Mouse (Mus musculus): ENCODE measurements at regions not wholly inside any gene's neighbourhood (a gene's known extent, or its start where the extent isn't known, plus 50 kb on each side); places are given as distances from the start of the nearest gene placed in this dataset.
A peak's percentile ranks its signal among the peaks of the same experiment; 100 is the strongest.

DNA sequence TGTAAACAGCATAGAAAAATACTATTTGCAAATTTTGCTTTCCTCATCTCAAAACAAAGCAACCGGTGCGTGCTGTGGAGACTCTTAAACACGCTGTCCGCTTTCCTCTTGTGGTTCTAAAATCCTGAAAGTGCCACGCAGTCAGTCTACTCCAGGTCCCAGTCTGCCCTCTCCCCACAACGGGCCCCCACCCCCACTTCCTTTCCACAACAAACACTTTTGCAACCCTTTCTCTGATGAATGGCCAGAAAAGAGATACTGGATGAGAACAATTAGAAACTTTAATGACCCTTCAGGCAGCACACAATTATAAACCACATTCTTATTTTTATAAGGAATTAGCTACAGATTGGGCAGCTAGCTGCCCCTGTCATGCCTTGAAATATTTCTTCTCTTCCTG, 111.1 kb upstream of the Ubash3b start:
- H3K27ac ChIP-seq, result peak overlapping the region; percentile 86
- WGBS, result 14% methylated on average over 6 of the region's 6 CpGs
- no peaks in the 10 kb centered on the region for H3K27me3 ChIP-seq
- peak overlapping the region; percentile 76 for H3K4me2 ChIP-seq
- peaks cover 17% of the 10 kb centered on the region for H3K4me1 ChIP-seq
- H3K4me3 ChIP-seq (replicated peaks), result peak overlapping the region; percentile 41
- H3K9ac ChIP-seq, result no peak overlapping the region
- H3K9me3 ChIP-seq (replicated peaks), result peaks cover 2% of the 10 kb centered on the region; the same call in 1 of the 2 replicates
- no peaks in the 10 kb centered on the region for H3K36me3 ChIP-seq
- ATAC-seq (replicated peaks; ENCODE audit: low FRiP score), result no peak

DNA sequence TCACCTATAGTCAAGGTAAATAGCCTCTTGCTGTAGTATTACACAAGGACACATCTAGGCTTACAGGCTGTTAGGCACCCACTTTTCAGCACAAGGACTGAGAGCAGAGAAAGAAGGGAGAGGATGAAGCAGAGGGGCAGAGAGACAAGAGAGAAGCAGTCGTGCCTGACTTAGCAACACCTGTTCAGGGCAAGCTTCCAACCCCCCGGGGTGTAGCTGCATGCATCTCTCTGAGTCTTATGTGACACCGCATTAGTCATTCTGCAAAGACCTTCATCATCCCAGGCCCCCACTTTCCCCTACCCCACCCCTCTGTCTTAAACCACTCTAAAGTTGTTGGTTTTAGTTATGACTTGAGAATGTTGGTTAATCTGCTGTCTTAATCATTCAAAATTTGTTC, 106.6 kb upstream of the Ubash3b start:
- 34% methylated on average over 3 of the region's 3 CpGs for WGBS
- H3K4me3 ChIP-seq (replicated peaks), result no peak overlapping the region
- H3K9ac ChIP-seq, result no peak overlapping the region
- H3K36me3 ChIP-seq, result no peaks in the 10 kb centered on the region
- H3K4me1 ChIP-seq, result peaks cover 11% of the 10 kb centered on the region
- no peak overlapping the region for H3K4me2 ChIP-seq
- H3K9me3 ChIP-seq (replicated peaks), result no peaks in the 10 kb centered on the region
- no peaks in the 10 kb centered on the region for H3K27me3 ChIP-seq
- no peak overlapping the region for H3K27ac ChIP-seq
- no peak for ATAC-seq (replicated peaks; ENCODE audit: low FRiP score)

DNA sequence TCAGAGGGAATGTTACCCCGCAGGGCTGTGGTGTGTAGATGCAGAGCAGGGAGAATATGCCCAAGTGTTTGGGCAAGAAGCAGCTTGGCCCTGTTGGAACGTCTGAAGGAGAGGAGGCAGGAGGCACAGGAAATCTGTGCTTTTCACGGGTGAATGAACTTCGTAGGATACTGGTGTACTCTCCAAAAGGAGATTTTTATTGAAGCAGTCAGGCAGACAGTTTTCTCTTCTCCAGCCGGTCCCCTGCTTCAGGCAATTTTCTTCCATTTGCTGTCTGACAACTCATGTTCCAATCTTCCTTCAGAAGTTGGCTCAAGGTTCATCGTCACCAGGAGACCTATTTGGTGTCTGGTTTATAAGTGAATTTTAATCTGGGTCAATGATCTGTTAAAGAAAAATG, 103.0 kb upstream of the Ubash3b start:
- H3K4me1 ChIP-seq, result peaks cover 4% of the 10 kb centered on the region
- 33% methylated on average over 6 of the region's 6 CpGs for WGBS
- H3K9ac ChIP-seq, result no peak overlapping the region

DNA sequence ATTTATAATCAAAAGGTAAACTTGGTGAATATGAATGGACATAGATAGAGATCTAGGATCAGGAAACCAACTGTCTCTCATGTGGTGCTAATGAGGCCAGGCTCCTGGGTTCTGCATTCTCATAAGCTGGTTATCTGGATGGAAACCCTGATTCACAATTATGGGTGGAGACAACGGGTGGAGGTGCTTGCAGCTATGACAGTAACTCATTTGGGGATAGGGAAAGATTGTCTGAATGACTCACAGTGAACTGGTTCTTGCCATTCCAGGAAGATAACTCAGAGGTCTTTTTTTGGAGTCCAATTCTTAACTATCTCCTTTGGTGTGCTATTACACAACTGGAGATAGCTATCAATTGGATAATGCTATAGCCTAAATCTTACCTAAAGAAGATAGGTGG, 95.7 kb upstream of the Ubash3b start:
- no peaks in the 10 kb centered on the region for H3K9me3 ChIP-seq (replicated peaks)
- WGBS, result 72% methylated on average over 1 of the region's 1 CpGs
- H3K4me3 ChIP-seq (replicated peaks), result no peak overlapping the region
- no peak overlapping the region for H3K27ac ChIP-seq
- H3K4me1 ChIP-seq, result no peaks in the 10 kb centered on the region
- no peaks in the 10 kb centered on the region for H3K36me3 ChIP-seq
- H3K9ac ChIP-seq, result no peak overlapping the region
- no peak overlapping the region for H3K4me2 ChIP-seq
- H3K27me3 ChIP-seq, result no peaks in the 10 kb centered on the region
- no peak for ATAC-seq (replicated peaks; ENCODE audit: low FRiP score)

More for the DNA sequence above, 103.0 kb upstream of the Ubash3b start:
- Histone ChIP-seq H3K4me3 (replicated peaks) (no peak overlapping the region), H3K27ac (no peak overlapping the region), H3K9me3 (replicated peaks) (no peaks in the 10 kb centered on the region), H3K27me3 (no peaks in the 10 kb centered on the region), H3K36me3 (no peaks in the 10 kb centered on the region), H3K4me2 (no peak overlapping the region)
- ATAC-seq (replicated peaks; ENCODE audit: low FRiP score), result no peak

DNA sequence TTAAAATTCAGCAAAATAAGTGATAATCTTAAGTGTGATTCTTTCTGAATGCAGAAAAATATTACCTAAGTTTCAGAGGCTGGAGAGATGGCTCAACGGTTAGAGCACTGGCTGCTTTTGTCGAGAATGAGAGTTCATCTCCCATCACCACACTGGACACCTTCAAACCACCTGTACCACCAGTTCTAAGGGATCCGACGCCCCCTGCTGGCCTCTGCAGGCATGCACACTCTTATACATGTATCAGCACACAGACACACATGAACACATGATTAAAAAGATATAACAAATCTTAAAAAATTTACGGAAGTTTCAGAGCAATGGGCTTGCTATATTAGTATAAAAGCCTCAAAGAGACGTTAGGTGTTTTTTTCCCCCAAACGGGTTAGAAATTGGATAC, 80.9 kb upstream of the Ubash3b start:
- no peak for ATAC-seq (replicated peaks; ENCODE audit: low FRiP score)

DNA sequence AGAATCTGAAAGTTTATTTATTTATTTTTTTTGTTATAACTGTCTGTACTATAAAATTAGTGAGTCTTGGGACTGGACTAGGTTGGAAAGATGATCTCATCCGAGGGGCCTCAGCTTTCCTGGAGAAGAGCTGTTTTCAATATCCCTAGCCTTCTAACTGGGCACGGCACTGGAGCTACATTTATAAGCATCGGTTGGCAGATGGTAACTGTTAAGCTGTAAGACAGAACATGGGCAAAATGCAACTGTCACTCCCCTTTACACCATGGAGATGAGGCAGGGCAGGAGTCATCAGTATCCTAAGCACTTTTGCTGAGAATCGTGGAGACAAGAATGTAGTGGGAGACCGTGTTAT, 77.6 kb upstream of the Ubash3b start:
- Histone ChIP-seq H3K36me3 (no peaks in the 10 kb centered on the region), H3K27ac (no peak overlapping the region), H3K4me2 (no peak overlapping the region), H3K9me3 (replicated peaks) (no peaks in the 10 kb centered on the region), H3K27me3 (no peaks in the 10 kb centered on the region), H3K9ac (no peak overlapping the region), H3K4me3 (replicated peaks) (no peak overlapping the region), H3K4me1 (no peaks in the 10 kb centered on the region)
- 64% methylated on average over 5 of the region's 5 CpGs for WGBS
- no peak for ATAC-seq (replicated peaks; ENCODE audit: low FRiP score)

More for the DNA sequence above, 80.9 kb upstream of the Ubash3b start:
- no peak overlapping the region for H3K27ac ChIP-seq
- H3K9me3 ChIP-seq (replicated peaks), result no peaks in the 10 kb centered on the region
- H3K4me1 ChIP-seq, result no peaks in the 10 kb centered on the region
- WGBS, result 86% methylated on average over 7 of the region's 7 CpGs
- no peak overlapping the region for H3K9ac ChIP-seq
- H3K4me2 ChIP-seq, result no peak overlapping the region
- no peaks in the 10 kb centered on the region for H3K36me3 ChIP-seq
- H3K27me3 ChIP-seq, result no peaks in the 10 kb centered on the region
- H3K4me3 ChIP-seq (replicated peaks), result no peak overlapping the region

DNA sequence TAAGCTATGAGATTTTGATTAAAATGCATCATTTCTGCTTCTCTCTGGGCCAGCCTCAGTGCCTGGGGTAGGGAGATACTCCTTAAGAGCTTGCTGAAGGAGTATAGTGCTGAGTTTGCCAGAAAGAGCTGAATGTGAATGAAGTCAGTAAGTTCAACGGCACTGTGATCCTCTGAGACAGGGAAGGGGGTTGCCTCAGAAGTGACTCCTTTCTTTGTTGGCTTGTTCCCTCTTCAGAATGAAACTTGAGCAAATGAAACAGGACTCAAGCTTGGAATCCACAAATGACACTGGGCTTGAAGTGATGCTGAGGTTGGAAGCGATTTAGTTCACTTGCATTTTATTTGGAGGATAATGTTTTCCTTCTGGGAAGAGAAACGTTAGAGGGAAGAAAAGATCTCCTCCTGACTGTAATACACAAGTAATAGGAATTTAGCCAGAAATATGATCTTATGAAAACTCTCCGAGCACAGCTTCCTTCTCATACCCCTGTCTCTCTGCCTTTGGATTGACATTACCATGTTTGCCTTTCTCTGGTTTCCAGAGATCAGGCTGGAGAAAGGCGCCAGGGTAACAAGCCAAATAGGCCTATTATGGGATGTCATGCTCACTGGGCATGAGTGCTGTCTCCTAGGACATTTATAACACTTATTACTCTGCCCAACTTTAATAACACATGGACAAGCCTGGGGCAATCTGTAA, 77.0 kb upstream of the Ubash3b start:
- Histone ChIP-seq H3K36me3 (no peaks in the 10 kb centered on the region), H3K4me3 (replicated peaks) (no peak overlapping the region), H3K27me3 (no peaks in the 10 kb centered on the region), H3K9me3 (replicated peaks) (no peaks in the 10 kb centered on the region), H3K4me1 (no peaks in the 10 kb centered on the region), H3K27ac (no peak overlapping the region), H3K9ac (no peak overlapping the region), H3K4me2 (no peak overlapping the region)
- WGBS, result 43% methylated on average over 5 of the region's 5 CpGs
- no peak for ATAC-seq (replicated peaks; ENCODE audit: low FRiP score)

DNA sequence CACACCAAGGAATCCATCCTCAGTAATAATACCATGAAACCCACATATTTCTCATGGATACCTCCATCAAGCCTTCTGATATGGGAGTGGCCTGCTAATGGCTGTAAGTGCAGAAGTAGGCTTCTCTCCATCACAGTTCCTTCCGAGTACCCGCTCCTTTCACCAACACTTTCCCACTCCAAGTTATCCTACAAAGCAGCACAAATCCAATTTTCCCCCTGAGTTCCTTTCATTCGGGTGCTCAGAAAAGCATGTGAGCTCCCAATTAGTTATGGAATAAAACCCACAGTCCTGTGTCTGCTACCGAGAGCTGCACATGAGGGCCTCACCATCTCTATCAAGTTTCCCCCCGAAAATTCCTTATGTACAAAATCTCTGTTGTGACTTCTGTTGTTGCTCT, 75.8 kb upstream of the Ubash3b start:
- Histone ChIP-seq H3K4me2 (no peak overlapping the region), H3K4me3 (replicated peaks) (no peak overlapping the region), H3K27ac (no peak overlapping the region), H3K27me3 (no peaks in the 10 kb centered on the region), H3K36me3 (no peaks in the 10 kb centered on the region), H3K9me3 (replicated peaks) (no peaks in the 10 kb centered on the region), H3K4me1 (no peaks in the 10 kb centered on the region), H3K9ac (no peak overlapping the region)
- WGBS, result 91% methylated on average over 5 of the region's 5 CpGs
- no peak for ATAC-seq (replicated peaks; ENCODE audit: low FRiP score)

DNA sequence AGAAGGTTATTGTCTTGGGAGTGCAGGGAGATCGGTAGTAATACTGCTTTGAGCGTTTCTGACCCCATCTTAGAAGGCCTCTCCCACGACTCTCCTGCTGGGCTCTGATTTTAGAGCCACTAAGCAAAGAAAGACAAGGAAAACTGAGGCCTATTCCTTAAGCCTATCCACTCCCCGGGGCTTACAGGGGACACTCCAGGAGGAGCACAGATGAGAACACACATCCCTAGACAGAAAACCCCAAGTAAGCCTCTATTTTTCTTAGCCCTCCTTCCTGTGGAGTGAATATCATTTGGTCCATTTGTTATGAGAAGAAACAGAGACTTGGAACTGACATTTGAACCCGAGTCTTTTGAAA, 67.7 kb upstream of the Ubash3b start:
- H3K4me3 ChIP-seq (replicated peaks), result peak overlapping the region; percentile 47
- WGBS, result 10% methylated on average over 5 of the region's 5 CpGs
- ATAC-seq (replicated peaks; ENCODE audit: low FRiP score), result no peak

DNA sequence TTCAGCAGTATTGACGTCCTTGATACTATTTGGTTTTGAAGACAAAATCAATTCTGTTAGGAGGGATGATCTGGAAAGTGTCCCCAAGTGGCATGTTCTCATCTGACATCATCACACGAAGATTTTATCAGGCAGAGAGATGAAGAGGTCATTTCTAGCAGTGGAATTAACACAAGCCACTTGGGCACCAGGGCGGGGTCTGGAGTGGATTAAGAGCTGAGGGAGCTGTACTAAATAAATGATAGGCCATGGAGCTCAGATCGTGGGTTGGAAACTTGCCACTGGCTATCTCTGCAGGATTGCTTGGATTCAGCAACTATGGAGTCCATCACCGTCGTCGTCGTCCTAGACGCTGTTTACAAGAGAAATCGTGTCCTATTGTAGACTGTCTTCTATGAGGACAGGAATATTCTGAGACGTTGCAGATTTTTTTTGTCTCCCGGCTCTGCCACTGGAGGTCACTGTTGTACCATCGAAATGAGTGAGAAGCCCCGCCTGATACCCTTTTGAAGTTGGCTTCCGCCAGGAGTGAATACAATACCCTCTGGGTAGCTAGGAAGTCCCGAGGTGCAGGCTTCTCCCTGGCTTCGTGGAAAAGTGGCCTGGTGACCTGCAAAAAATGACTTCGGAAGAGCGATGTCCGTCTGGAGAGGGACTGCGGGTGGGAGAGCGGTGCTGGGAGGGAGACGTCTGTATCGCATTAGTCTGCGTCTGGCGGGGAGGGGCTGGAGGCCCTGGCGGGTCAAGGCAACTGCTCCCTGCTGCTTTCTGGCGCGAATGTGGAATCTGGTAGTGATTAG, 67.1 kb upstream of the Ubash3b start:
- peak; percentile 93 for ATAC-seq (replicated peaks; ENCODE audit: low FRiP score)
- peaks cover 27% of the 10 kb centered on the region for H3K4me1 ChIP-seq
- H3K9me3 ChIP-seq (replicated peaks), result no peaks in the 10 kb centered on the region
- WGBS, result 5% methylated on average over 29 of the region's 29 CpGs
- H3K36me3 ChIP-seq, result no peaks in the 10 kb centered on the region
- H3K27ac ChIP-seq, result peak overlapping the region; percentile 88
- peak overlapping the region; percentile 73 for H3K4me2 ChIP-seq
- 0 out of 2 replicates have a peak, but pooled peaks cover 5% of the 10 kb centered on the region for H3K27me3 ChIP-seq
- peak overlapping the region; percentile 47 for H3K4me3 ChIP-seq (replicated peaks)
- peak overlapping the region; percentile 63 for H3K9ac ChIP-seq

More for the DNA sequence above, 67.7 kb upstream of the Ubash3b start:
- Histone ChIP-seq H3K27me3 (0 out of 2 replicates have a peak, but pooled peaks cover 5% of the 10 kb centered on the region), H3K4me2 (peak overlapping the region; percentile 73), H3K36me3 (no peaks in the 10 kb centered on the region), H3K9ac (peak overlapping the region; percentile 63), H3K4me1 (peaks cover 27% of the 10 kb centered on the region), H3K9me3 (replicated peaks) (no peaks in the 10 kb centered on the region), H3K27ac (peak overlapping the region; percentile 88)

DNA sequence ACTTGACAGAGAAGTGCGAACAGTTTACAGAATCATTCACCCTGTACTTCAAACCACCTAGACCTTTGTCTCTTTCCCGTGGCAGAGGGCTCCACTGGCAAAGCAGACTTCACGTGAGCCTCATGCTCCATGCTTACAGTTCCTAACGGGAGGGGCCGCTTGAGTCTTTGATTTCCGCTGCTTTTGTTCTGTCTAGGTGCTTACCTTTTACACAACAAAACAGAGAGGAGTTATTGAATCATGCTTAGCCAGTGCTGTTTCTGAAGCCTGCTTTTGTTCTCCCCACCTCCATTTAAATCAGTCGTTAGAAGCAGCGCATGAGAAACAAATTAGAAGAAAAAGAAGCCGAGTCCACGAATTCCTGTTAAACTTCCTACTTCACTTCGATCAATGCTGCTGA, 61.9 kb upstream of the Ubash3b start:
- ATAC-seq (replicated peaks; ENCODE audit: low FRiP score), result no peak
- no peaks in the 10 kb centered on the region for H3K36me3 ChIP-seq
- WGBS, result 54% methylated on average over 11 of the region's 11 CpGs
- no peak overlapping the region for H3K27ac ChIP-seq
- no peak overlapping the region for H3K4me2 ChIP-seq
- H3K27me3 ChIP-seq, result 0 out of 2 replicates have a peak, but pooled peaks cover 5% of the 10 kb centered on the region
- H3K9ac ChIP-seq, result no peak overlapping the region
- no peak overlapping the region for H3K4me3 ChIP-seq (replicated peaks)
- H3K4me1 ChIP-seq, result peaks cover 16% of the 10 kb centered on the region
- no peaks in the 10 kb centered on the region for H3K9me3 ChIP-seq (replicated peaks)

DNA sequence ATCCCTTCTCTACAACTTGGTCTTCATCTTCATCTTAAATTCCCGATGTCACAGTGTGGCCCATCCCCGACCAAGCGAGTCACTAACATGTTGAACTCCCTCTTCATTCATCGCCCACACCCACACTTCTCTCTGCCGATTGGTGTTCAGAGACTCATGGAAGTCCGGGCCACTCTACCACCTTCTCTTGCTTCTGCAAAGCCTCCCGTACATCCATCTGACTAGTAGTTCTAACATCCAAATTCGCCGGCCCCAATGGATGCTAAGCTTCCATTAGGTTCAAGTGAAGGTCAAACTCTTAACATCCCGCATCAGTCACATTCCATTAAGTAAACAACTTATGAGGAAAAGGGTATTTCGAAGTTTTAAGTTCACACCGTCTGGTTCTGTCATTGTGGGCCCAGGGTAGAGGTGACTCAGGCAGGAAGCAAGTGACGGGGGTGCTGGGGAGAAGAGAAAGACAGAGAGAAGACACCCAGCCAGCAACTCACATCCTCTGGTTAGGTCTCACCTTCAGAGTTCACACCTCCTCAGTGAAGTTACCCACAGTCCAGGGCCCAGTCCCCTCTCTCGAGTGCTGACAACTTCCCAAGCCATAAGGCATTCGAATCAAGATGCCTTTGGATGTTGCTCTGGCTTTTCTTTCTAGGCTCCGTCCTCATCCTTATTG, 61.0 kb upstream of the Ubash3b start:
- Histone ChIP-seq H3K4me3 (replicated peaks) (no peak overlapping the region), H3K9ac (no peak overlapping the region), H3K4me2 (no peak overlapping the region), H3K4me1 (0 out of 2 replicates have a peak, but pooled peaks cover 7% of the 10 kb centered on the region), H3K27me3 (0 out of 2 replicates have a peak, but pooled peaks cover 5% of the 10 kb centered on the region), H3K36me3 (no peaks in the 10 kb centered on the region), H3K27ac (no peak overlapping the region), H3K9me3 (replicated peaks) (no peaks in the 10 kb centered on the region)
- 78% methylated on average over 16 of the region's 16 CpGs for WGBS
- ATAC-seq (replicated peaks; ENCODE audit: low FRiP score), result no peak

Measured in kidney, embryonic 15.5 days (tissue).